Mouse (Mus musculus): ENCODE data around the gene Ece2. TPM values are rescaled to one million over a fixed set of nuclear protein-coding genes. Genes with fewer than 3 reads are reported as not detected.

The Ece2 gene
- polyA plus RNA-seq, 1 experiment from 2014 or later, result 0.12 TPM

- H3K27me3 ChIP-seq (replicated peaks; ENCODE audit: insufficient read depth, low read length), result peaks cover 25% of the 10 kb centered on the region
- ATAC-seq (no peak), DNase-seq (ENCODE audit: low spot score) (no peak)
- H3K4me1 ChIP-seq (ENCODE audit: insufficient read depth, low read depth, low read length), result no peaks in the 10 kb centered on the region; the same call in 1 of the 2 replicates
- H3K4me3 ChIP-seq (ENCODE audit: low read depth, low read length), result no peak overlapping the region
- no peak overlapping the region for H3K9ac ChIP-seq (replicated peaks; ENCODE audit: low read depth)
- 79% methylated on average over 7 of the region's 7 CpGs for WGBS
- no peaks in the 10 kb centered on the region for H3K9me3 ChIP-seq (ENCODE audit: low read length)
- no peak overlapping the region for H3K27ac ChIP-seq (ENCODE audit: low read length)
- TF ChIP-seq CTCF (IDR thresholded peaks at IDR 0.05), result no peak
- no peak for TF ChIP-seq EP300 (IDR thresholded peaks at IDR 0.05)
- H3K36me3 ChIP-seq (ENCODE audit: insufficient read depth, low read length), result no peaks in the 10 kb centered on the region
- H3K4me2 ChIP-seq (replicated peaks; ENCODE audit: low read depth, low read length), result no peak overlapping the region
Measured at GRCm38 (mm10) chr16:20595060-20595673, 34.5 kb upstream of the Ece2 start.

GRCm38 (mm10) chr16:20595737-20596136 lies 33.9 kb upstream of the Ece2 start:
- WGBS, result 86% methylated on average over 4 of the region's 4 CpGs
- no peak overlapping the region for H3K9ac ChIP-seq (replicated peaks; ENCODE audit: low read depth)
- H3K27me3 ChIP-seq (replicated peaks; ENCODE audit: insufficient read depth, low read length), result peaks cover 19% of the 10 kb centered on the region
- ATAC-seq (no peak), DNase-seq (ENCODE audit: low spot score) (no peak)
- H3K4me3 ChIP-seq (ENCODE audit: low read depth, low read length), result no peak overlapping the region
- no peaks in the 10 kb centered on the region for H3K9me3 ChIP-seq (ENCODE audit: low read length)
- no peaks in the 10 kb centered on the region for H3K36me3 ChIP-seq (ENCODE audit: insufficient read depth, low read length)
- H3K4me2 ChIP-seq (replicated peaks; ENCODE audit: low read depth, low read length), result no peak overlapping the region
- no peak for TF ChIP-seq CTCF (IDR thresholded peaks at IDR 0.05)
- no peak for TF ChIP-seq EP300 (IDR thresholded peaks at IDR 0.05)
- H3K27ac ChIP-seq (ENCODE audit: low read length), result no peak overlapping the region
- H3K4me1 ChIP-seq (ENCODE audit: insufficient read depth, low read depth, low read length), result no peaks in the 10 kb centered on the region

GRCm38 (mm10) chr16:20596687-20597441 lies 32.8 kb upstream of the Ece2 start:
- H3K4me2 ChIP-seq (replicated peaks; ENCODE audit: low read depth, low read length), result no peak overlapping the region
- H3K27ac ChIP-seq (ENCODE audit: low read length), result no peak overlapping the region
- no peak for TF ChIP-seq CTCF (IDR thresholded peaks at IDR 0.05)
- no peak for TF ChIP-seq EP300 (IDR thresholded peaks at IDR 0.05)
- DNase-seq (ENCODE audit: low spot score) (no peak), ATAC-seq (no peak)
- 0 out of 2 replicates have a peak, but pooled peaks cover 9% of the 10 kb centered on the region for H3K27me3 ChIP-seq (replicated peaks; ENCODE audit: insufficient read depth, low read length)
- no peaks in the 10 kb centered on the region for H3K4me1 ChIP-seq (ENCODE audit: insufficient read depth, low read depth, low read length)
- no peak overlapping the region for H3K9ac ChIP-seq (replicated peaks; ENCODE audit: low read depth)
- H3K4me3 ChIP-seq (ENCODE audit: low read depth, low read length), result no peak overlapping the region
- no peaks in the 10 kb centered on the region for H3K36me3 ChIP-seq (ENCODE audit: insufficient read depth, low read length)
- WGBS, result 40% methylated on average over 7 of the region's 7 CpGs
- H3K9me3 ChIP-seq (ENCODE audit: low read length), result no peaks in the 10 kb centered on the region

- Histone ChIP-seq H3K27ac (ENCODE audit: low read length) (no peak overlapping the region), H3K9me3 (ENCODE audit: low read length) (no peaks in the 10 kb centered on the region), H3K4me1 (ENCODE audit: insufficient read depth, low read depth, low read length) (no peaks in the 10 kb centered on the region), H3K36me3 (ENCODE audit: insufficient read depth, low read length) (0 out of 2 replicates have a peak, but pooled peaks cover 5% of the 10 kb centered on the region), H3K4me3 (ENCODE audit: low read depth, low read length) (no peak overlapping the region), H3K4me2 (replicated peaks; ENCODE audit: low read depth, low read length) (no peak overlapping the region), H3K27me3 (replicated peaks; ENCODE audit: insufficient read depth, low read length) (no peaks in the 10 kb centered on the region), H3K9ac (replicated peaks; ENCODE audit: low read depth) (no peak overlapping the region)
- no peak for TF ChIP-seq CTCF (IDR thresholded peaks at IDR 0.05)
- no peak for TF ChIP-seq EP300 (IDR thresholded peaks at IDR 0.05)
- ATAC-seq (no peak), DNase-seq (ENCODE audit: low spot score) (no peak)
- WGBS, result 59% methylated on average over 5 of the region's 5 CpGs
Measured at GRCm38 (mm10) chr16:20600511-20600910, 29.1 kb upstream of the Ece2 start.

- H3K9me3 ChIP-seq (ENCODE audit: low read length), result no peaks in the 10 kb centered on the region
- no peak overlapping the region for H3K4me3 ChIP-seq (ENCODE audit: low read depth, low read length)
- no peak for TF ChIP-seq CTCF (IDR thresholded peaks at IDR 0.05)
- TF ChIP-seq EP300 (IDR thresholded peaks at IDR 0.05), result no peak
- H3K4me1 ChIP-seq (ENCODE audit: insufficient read depth, low read depth, low read length), result no peaks in the 10 kb centered on the region
- ATAC-seq, result no peak
- DNase-seq (ENCODE audit: low spot score), result no peak
- H3K36me3 ChIP-seq (ENCODE audit: insufficient read depth, low read length), result 0 out of 2 replicates have a peak, but pooled peaks cover 13% of the 10 kb centered on the region
- H3K4me2 ChIP-seq (replicated peaks; ENCODE audit: low read depth, low read length), result no peak overlapping the region
- no peaks in the 10 kb centered on the region for H3K27me3 ChIP-seq (replicated peaks; ENCODE audit: insufficient read depth, low read length)
- no peak overlapping the region for H3K27ac ChIP-seq (ENCODE audit: low read length)
- 77% methylated on average over 9 of the region's 9 CpGs for WGBS
- no peak overlapping the region for H3K9ac ChIP-seq (replicated peaks; ENCODE audit: low read depth)
Measured at GRCm38 (mm10) chr16:20604705-20605104, 24.9 kb upstream of the Ece2 start.

GRCm38 (mm10) chr16:20610501-20611356 lies 18.9 kb upstream of the Ece2 start:
- H3K4me2 ChIP-seq (replicated peaks; ENCODE audit: low read depth, low read length), result peak overlapping the region; percentile 82
- peak overlapping the region; percentile 65 for H3K27ac ChIP-seq (ENCODE audit: low read length)
- no peaks in the 10 kb centered on the region for H3K9me3 ChIP-seq (ENCODE audit: low read length)
- no peaks in the 10 kb centered on the region; the same call in 1 of the 2 replicates for H3K4me1 ChIP-seq (ENCODE audit: insufficient read depth, low read depth, low read length)
- ATAC-seq (peak; percentile 66), DNase-seq (ENCODE audit: low spot score) (peak; percentile 85)
- H3K36me3 ChIP-seq (ENCODE audit: insufficient read depth, low read length), result 0 out of 2 replicates have a peak, but pooled peaks cover 7% of the 10 kb centered on the region
- H3K27me3 ChIP-seq (replicated peaks; ENCODE audit: insufficient read depth, low read length), result no peaks in the 10 kb centered on the region
- under 1% methylated on average over 28 of the region's 28 CpGs for WGBS
- no peak for TF ChIP-seq CTCF (IDR thresholded peaks at IDR 0.05)
- H3K9ac ChIP-seq (replicated peaks; ENCODE audit: low read depth), result peak overlapping the region; percentile 50
- peak overlapping the region; percentile 59 for H3K4me3 ChIP-seq (ENCODE audit: low read depth, low read length)

Measured in lung, postnatal 0 days (tissue).